Mouse (Mus musculus): ENCODE measurements at regions not wholly inside any gene's neighbourhood (a gene's known extent, or its start where the extent isn't known, plus 50 kb on each side); places are given as distances from the start of the nearest gene placed in this dataset.

DNA sequence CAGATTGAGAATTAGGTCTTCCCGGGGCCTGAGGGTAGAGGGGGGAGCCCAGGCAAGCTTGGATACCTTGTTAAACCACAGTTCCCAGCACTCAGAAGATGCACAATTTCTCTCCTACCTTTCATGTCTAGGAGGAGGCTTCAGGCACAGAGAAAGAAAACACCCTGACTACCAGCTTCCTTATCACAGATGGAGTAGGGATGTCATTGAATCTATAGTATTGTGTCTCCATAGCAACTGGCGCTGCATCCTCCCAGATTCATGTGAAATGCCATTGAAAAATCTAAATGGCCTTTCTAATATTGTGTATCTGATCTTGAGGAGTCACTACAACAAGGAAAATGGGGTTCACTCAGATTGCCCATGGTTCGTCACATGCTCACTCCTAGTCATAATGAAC is 88.8 kb upstream of the Zkscan2 start:
- Histone ChIP-seq H3K27ac (ENCODE audit: insufficient read depth, low read length) (no peak overlapping the region), H3K4me1 (ENCODE audit: control insufficient read depth, insufficient read depth, low read length) (no peaks in the 10 kb centered on the region), H3K4me3 (ENCODE audit: insufficient read depth, low read length) (no peak overlapping the region)
- TF ChIP-seq CTCF (IDR thresholded peaks at IDR 0.05; ENCODE audit: borderline replicate concordance, insufficient read depth, low read length) (no peak), POLR2A (IDR thresholded peaks at IDR 0.05; ENCODE audit: low read depth, low read length) (no peak)

DNA sequence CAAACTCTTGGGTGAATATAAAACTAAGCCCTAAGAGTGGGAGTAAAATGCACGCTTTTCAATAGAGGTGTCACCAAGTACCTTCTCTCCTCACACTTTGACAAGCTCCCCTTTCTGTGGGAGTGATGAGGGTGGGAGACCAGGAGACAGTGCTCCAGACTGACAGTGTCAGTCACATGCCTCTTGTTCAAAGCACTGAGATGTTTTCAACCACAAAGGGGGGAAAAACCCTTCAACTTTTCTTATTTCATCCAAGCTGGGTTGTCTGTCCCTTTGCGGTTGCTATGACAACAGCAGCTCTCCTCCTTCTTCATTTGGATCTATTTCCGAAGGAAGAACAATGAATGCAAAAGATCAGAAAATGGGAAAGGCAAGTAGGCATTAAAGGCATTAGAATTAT is 73.5 kb upstream of the Zkscan2 start:
- Histone ChIP-seq H3K27ac (ENCODE audit: insufficient read depth, low read length) (no peak overlapping the region), H3K4me1 (ENCODE audit: control insufficient read depth, insufficient read depth, low read length) (no peaks in the 10 kb centered on the region), H3K4me3 (ENCODE audit: insufficient read depth, low read length) (no peak overlapping the region)
- TF ChIP-seq POLR2A (IDR thresholded peaks at IDR 0.05; ENCODE audit: low read depth, low read length), result no peak
- no peak for TF ChIP-seq CTCF (IDR thresholded peaks at IDR 0.05; ENCODE audit: borderline replicate concordance, insufficient read depth, low read length)

DNA sequence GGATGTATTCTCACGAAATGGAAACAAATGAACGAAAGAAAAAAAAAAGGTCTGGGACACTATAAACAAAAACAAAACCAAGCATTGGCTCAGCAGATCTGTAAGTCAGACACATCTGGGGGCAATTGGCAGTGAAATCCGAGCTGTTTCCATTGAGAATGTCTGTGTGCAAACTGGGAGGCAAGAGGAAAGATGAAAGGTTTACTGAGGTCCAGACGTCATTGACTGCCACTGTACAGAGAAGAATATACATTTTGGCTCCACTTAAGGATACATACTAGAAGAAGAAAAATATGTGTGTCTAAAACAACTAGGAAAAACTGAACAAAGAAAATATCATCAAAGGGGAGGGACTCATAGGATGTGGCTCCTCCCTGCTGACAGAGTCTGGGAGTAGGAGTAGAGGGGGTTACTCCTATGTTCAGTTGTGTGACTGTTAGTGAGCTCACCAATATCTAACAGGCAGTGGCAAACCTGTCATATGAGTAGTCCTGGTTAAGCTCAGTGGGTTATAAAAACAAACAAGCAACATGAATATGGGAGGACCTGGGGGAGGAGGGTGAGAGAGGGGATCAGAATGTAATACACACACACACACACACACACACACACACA is 72.2 kb upstream of the Zkscan2 start:
- H3K4me1 ChIP-seq (ENCODE audit: control insufficient read depth, insufficient read depth, low read length), result no peaks in the 10 kb centered on the region
- TF ChIP-seq POLR2A (IDR thresholded peaks at IDR 0.05; ENCODE audit: low read depth, low read length) (no peak), CTCF (IDR thresholded peaks at IDR 0.05; ENCODE audit: borderline replicate concordance, insufficient read depth, low read length) (no peak)
- no peak overlapping the region for H3K4me3 ChIP-seq (ENCODE audit: insufficient read depth, low read length)
- no peak overlapping the region for H3K27ac ChIP-seq (ENCODE audit: insufficient read depth, low read length)

DNA sequence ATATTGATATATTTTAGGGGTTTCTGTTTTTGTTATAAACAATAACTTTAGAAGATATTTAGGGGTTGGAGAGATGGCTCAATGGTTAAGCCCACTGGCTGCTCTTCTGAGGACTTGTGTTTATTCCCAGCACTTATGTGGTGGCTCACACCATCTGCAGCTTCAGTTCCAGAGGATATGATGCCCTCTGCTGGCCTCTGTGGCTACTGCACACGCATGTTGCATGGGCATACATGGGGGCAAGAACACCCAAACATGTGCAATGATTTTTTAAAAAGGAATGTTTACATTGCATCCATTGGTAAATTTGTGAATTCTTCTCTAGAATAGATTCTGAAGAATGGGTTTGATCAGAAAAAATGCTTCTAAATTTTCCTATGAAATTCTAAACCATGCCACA is 66.0 kb upstream of the Zkscan2 start:
- peak; percentile 24; the same call in 1 of the 2 replicates for TF ChIP-seq CTCF (IDR thresholded peaks at IDR 0.05; ENCODE audit: borderline replicate concordance, insufficient read depth, low read length)
- no peak for TF ChIP-seq POLR2A (IDR thresholded peaks at IDR 0.05; ENCODE audit: low read depth, low read length)
- H3K27ac ChIP-seq (ENCODE audit: insufficient read depth, low read length), result no peak overlapping the region
- H3K4me3 ChIP-seq (ENCODE audit: insufficient read depth, low read length), result no peak overlapping the region
- H3K4me1 ChIP-seq (ENCODE audit: control insufficient read depth, insufficient read depth, low read length), result no peaks in the 10 kb centered on the region

DNA sequence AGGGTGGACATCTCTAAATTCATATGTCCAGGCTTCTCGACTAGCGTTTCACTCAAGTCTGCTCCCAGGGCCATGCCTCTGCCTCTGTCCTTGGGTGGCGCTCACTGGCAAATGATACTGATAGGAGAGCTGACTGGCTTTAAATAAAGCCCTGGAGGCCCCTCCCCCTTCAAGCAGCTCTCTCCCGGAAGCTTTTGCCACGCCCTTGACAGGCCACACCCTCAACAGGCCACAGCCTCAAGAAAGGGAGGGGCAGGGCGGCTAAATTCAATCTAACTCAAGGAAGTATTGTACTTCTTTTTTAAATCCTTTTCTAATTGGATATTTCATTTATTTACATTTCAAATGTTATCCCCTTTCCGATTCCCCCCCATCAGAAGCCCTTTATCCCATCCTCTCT is 59.3 kb upstream of the Zkscan2 start:
- Histone ChIP-seq H3K27ac (ENCODE audit: insufficient read depth, low read length) (no peak overlapping the region), H3K4me3 (ENCODE audit: insufficient read depth, low read length) (no peak overlapping the region), H3K4me1 (ENCODE audit: control insufficient read depth, insufficient read depth, low read length) (no peaks in the 10 kb centered on the region)
- TF ChIP-seq CTCF (IDR thresholded peaks at IDR 0.05; ENCODE audit: borderline replicate concordance, insufficient read depth, low read length) (no peak), POLR2A (IDR thresholded peaks at IDR 0.05; ENCODE audit: low read depth, low read length) (no peak)
